Mouse (Mus musculus): ENCODE results near the gene Lemd1.

DNA sequence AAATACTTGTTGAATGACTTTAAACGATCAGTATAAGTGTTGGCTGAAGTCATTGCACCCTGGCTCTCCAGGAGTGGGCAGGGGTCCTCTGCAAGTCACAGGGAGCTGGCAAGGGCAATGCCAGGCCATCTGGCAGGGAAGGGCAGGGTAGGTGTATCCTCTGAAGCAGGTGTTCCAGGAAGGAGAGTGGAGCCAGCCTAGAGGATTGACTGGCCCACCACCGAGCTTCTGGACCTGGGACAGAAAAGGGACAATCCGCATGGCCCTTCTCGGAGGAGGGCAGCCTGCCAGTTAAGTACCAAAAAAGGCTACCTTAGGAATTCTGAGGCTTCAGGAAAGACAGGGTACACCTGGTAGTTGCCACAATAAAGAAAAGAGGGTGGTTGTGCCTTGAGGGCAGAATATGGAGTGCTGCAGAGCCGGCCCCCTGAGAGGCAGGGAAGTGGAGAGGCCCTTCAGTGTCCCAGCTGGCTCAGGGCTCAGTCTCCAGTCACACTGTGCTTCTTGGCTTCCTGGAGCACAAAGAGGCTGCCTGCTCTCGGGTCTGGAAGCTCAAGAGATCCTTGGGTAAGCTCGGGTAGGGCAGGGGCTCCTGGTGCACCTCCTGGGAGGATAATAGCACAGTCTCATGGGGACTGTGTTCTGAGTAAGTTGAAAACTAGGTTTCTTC lies 29.9 kb upstream of the Lemd1 start:
- TF ChIP-seq GATA1 (IDR thresholded peaks at IDR 0.05; ENCODE audit: low read length) (no peak), TAL1 (IDR thresholded peaks at IDR 0.05; ENCODE audit: low read length) (no peak)
